Mouse (Mus musculus): ENCODE results near the gene Gpbar1. TPM values are rescaled to one million over a fixed set of nuclear protein-coding genes. Genes with fewer than 3 reads are reported as not detected.

Gpbar1 gene
- polyA plus RNA-seq (2017; shearing (Covaris generic)), result not detected

GRCm38 (mm10) chr1:74278538-74278937, at the start of gene Gpbar1:
Gene Gpbar1 (plus strand): TSS chr1:74278550.

GRCm38 (mm10) chr1:74235938-74236589, 42.3 kb upstream of the Gpbar1 start, which contains the start of gene Arpc2:
Gene Arpc2 (plus strand): TSS chr1:74236084.

GRCm38 (mm10) chr1:74284543-74285160, 6.3 kb downstream of the Gpbar1 start, which contains the start of the genes Aamp and Pnkd:
Gene Aamp (minus strand): TSS chr1:74284738.
Gene Pnkd (plus strand): TSS chr1:74284930.

GRCm38 (mm10) chr1:74305522-74305921, 27.2 kb downstream of the Gpbar1 start, which contains the start of gene Tmbim1:
Gene Tmbim1 (minus strand): TSS chr1:74305622.

Other genes starting within 250 kb of the Gpbar1 start
- 1.5 TPM for gene Tns1, start 154.1 kb upstream of the Gpbar1 start, polyA plus RNA-seq (2017; shearing (Covaris generic))
- not detected for gene Rufy4, start 153.0 kb upstream of the Gpbar1 start, polyA plus RNA-seq (2017; shearing (Covaris generic))
- gene Cxcr2, start 124.6 kb upstream of the Gpbar1 start, polyA plus RNA-seq (2017; shearing (Covaris generic)), result not detected
- not detected for gene Cxcr1, start 83.9 kb upstream of the Gpbar1 start, polyA plus RNA-seq (2017; shearing (Covaris generic))
- 944 TPM for gene Arpc2, start 42.5 kb upstream of the Gpbar1 start, polyA plus RNA-seq (2017; shearing (Covaris generic))
- 242 TPM for gene Aamp, start 6.2 kb downstream of the Gpbar1 start, polyA plus RNA-seq (2017; shearing (Covaris generic))
- 36.7 TPM for gene Pnkd, start 6.4 kb downstream of the Gpbar1 start, polyA plus RNA-seq (2017; shearing (Covaris generic))
- gene Tmbim1, start 27.1 kb downstream of the Gpbar1 start, polyA plus RNA-seq (2017; shearing (Covaris generic)), result 7.9 TPM
- gene Catip, start 83.6 kb downstream of the Gpbar1 start, polyA plus RNA-seq (2017; shearing (Covaris generic)), result not detected
- not detected for gene Slc11a1, start 96.6 kb downstream of the Gpbar1 start, polyA plus RNA-seq (2017; shearing (Covaris generic))
- gene Ctdsp1, start 113.0 kb downstream of the Gpbar1 start, polyA plus RNA-seq (2017; shearing (Covaris generic)), result 4.6 TPM
- gene Vil1, start 130.8 kb downstream of the Gpbar1 start, polyA plus RNA-seq (2017; shearing (Covaris generic)), result not detected
- gene Cnot9, start 227.5 kb downstream of the Gpbar1 start, polyA plus RNA-seq (2017; shearing (Covaris generic)), result 15.8 TPM

Data from effector memory CD4-positive, alpha-beta T cell, adult 7 months (primary cell).